Comparison of ENCODE assay signal across 23 mouse cellular contexts in the genomic region with DNA sequence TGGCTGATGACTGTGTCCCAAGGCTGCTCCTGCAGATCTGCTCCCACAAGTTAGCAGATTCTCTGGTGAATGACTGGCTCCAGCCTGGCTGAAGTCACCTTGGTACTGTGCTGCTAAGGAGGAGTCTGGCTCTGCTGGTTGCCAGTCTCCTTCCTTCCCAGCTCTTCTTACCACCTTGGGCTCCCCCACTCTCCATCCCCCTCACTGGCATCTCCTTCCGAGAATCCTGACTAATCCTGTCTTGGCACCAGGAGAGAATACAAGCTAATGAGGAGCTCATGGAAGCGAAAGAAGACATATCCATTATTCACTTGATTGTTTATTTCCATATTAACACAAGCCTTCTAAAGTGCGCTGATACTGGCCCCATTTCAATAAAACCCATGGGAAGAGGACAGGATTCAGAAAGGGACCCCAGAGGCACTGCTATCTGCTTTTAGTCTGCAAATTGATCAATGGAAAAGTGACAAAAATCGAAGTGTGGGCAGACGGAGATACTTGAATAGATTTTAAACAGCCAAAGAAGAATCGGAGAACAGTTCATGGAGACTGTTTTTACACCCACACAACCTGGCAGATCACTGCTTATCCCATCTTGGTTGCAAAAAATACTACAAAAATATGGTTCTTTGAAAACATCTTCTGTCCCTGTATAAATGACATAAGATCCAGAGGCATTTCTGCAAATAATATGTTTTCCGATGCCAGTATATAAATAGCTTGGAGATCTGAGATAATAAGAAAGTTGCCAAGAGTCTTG. TPM values are rescaled to one million over a fixed set of nuclear protein-coding genes. Genes with fewer than 3 reads are reported as not detected.
DNase-seq lines count a peak whose midpoint lies in the region; ATAC-seq lines count a peak whose summit lies in the region.
"Had no signal": no experiment of that assay in that cellular context is flagged by ENCODE, and none has a peak within 500 bp of the region (broad histone marks: within the 10 kb centered on the region; RNA-seq: fewer than 3 reads in every experiment).

No protein-coding gene starts in this region.

- H3K27me3 ChIP-seq in forebrain, embryonic 14.5 days (replicated peaks; ENCODE audit: control insufficient read depth, insufficient read depth, low read length): no peaks in the 10 kb centered on the region
- H3K27me3 ChIP-seq in forebrain, embryonic 10.5 days (ENCODE audit: poor library complexity, severe bottlenecking): no peaks in the 10 kb centered on the region

- H3K27ac ChIP-seq in forebrain, embryonic 14.5 days (ENCODE audit: low read depth, low read length): no peak overlapping the region
- no peak overlapping the region for H3K27ac ChIP-seq in forebrain, embryonic 10.5 days

- H3K36me3 ChIP-seq in forebrain, embryonic 14.5 days (ENCODE audit: control insufficient read depth, insufficient read depth, low read length): no peaks in the 10 kb centered on the region
- H3K36me3 ChIP-seq in forebrain, embryonic 10.5 days (replicated peaks): no peaks in the 10 kb centered on the region

- no peak for ATAC-seq in forebrain, embryonic 14.5 days
- ATAC-seq: hindbrain, embryonic 16.5 days; midbrain, embryonic 16.5 days; Patski had no signal

- no peaks in the 10 kb centered on the region for H3K9me3 ChIP-seq in forebrain, embryonic 14.5 days (replicated peaks; ENCODE audit: control insufficient read depth, low read length)
- H3K9me3 ChIP-seq in forebrain, embryonic 10.5 days: no peaks in the 10 kb centered on the region

- intact Hi-C loops in left cerebral cortex, postnatal 25 days (cut with DNase I): loop anchor here (5.0 kb wide), 1 partner anchor 63 kb away; no protein-coding TSS in a partner anchor

- WGBS in forebrain, embryonic 14.5 days: 44% methylated on average over 7 of the region's 7 CpGs
- 86% methylated on average over 7 of the region's 7 CpGs for WGBS in forebrain, embryonic 10.5 days

- no peak overlapping the region for H3K9ac ChIP-seq in forebrain, embryonic 14.5 days (ENCODE audit: low read length)

- no peak overlapping the region for H3K4me3 ChIP-seq in forebrain, embryonic 14.5 days (ENCODE audit: low read depth, low read length)
- no peak overlapping the region for H3K4me3 ChIP-seq in forebrain, embryonic 10.5 days

- no peaks in the 10 kb centered on the region; the same call in 1 of the 2 replicates for H3K4me1 ChIP-seq in forebrain, embryonic 14.5 days (ENCODE audit: control insufficient read depth, insufficient read depth, low read length)
- no peaks in the 10 kb centered on the region for H3K4me1 ChIP-seq in forebrain, embryonic 10.5 days

- peak; percentile 53 for DNase-seq in forebrain, embryonic 14.5 days (ENCODE audit: low spot score)
- no peak for DNase-seq in forebrain, embryonic 10.5 days (ENCODE audit: extremely low spot score, low spot score)
- DNase-seq in right cerebral cortex, adult 18-20 months: peak; percentile 52
- no peak for DNase-seq in right cerebral cortex, postnatal 4 days
- peak; percentile 38 to 76 for DNase-seq in left cerebral cortex, postnatal 25 days (ENCODE audit: low spot score in 2 of 2)
- no peak for DNase-seq in adrenal gland, adult (ENCODE audit: inconsistent age in 2 of 2, low spot score in 1 of 2)
- no peak for DNase-seq in thymus, postnatal 36 days
- no peak for DNase-seq in adrenal gland, postnatal 36 days
- DNase-seq: cerebellum, adult 18-20 months; embryo, embryonic 11 days; gastrocnemius, postnatal 36 days; heart, postnatal 36 days; kidney, adult 18-20 months; kidney, postnatal 14 days; thymus, postnatal 25 days had no signal

- no peak overlapping the region for H3K4me2 ChIP-seq in forebrain, embryonic 14.5 days (ENCODE audit: low read length)
- H3K4me2 ChIP-seq: heart, embryonic 11.5 days; liver, embryonic 11.5 days had no signal

RNA-seq across cellular contexts. Expression of gene Gm9817, which starts 29.1 kb away (rescaled TPM):
- 0.08 TPM in 1 of 2 replicates, not detected in the other for polyA plus RNA-seq in forebrain, embryonic 14.5 days (2014; fragmentation: Nextera tagmentation; extraction: Ambion mirVana)
- polyA plus RNA-seq in forebrain, embryonic 10.5 days (2016; fragmentation: Nextera tagmentation; extraction: Ambion mirVana): not detected in 2 replicates
- total RNA-seq in left cerebral cortex, postnatal 25 days (2021): not detected
- total RNA-seq in adrenal gland, postnatal 36 days (2021): under 1 TPM in 1 of 2 experiments, not detected in 1; 0.23 TPM
- polyA plus RNA-seq: heart, embryonic 11.5 days; liver, embryonic 11.5 days; lung, embryonic 16.5 days; midbrain, embryonic 16.5 days; neural tube, embryonic 11.5 days; Patski; spleen, adult 2 months had no signal

RNA-seq across cellular contexts. Expression of gene Dtnbp1, which starts 47.5 kb away (rescaled TPM):
- 114 and 122 TPM in 2 replicates for polyA plus RNA-seq in forebrain, embryonic 14.5 days (2014; fragmentation: Nextera tagmentation; extraction: Ambion mirVana)
- 81.8 and 89.4 TPM in 2 replicates for polyA plus RNA-seq in forebrain, embryonic 10.5 days (2016; fragmentation: Nextera tagmentation; extraction: Ambion mirVana)
- total RNA-seq in left cerebral cortex, postnatal 25 days (2021): 10 to 100 TPM; 82.4 to 89.3 TPM
- total RNA-seq in adrenal gland, postnatal 36 days (2021): 10 to 100 TPM; 54.7 to 55.0 TPM

Comparison
In these comparisons a context has a peak if more than half of its experiments do, and no peak if none do; other contexts are left out.
1. DNase-seq: peak in forebrain, embryonic 14.5 days (single experiment), right cerebral cortex, adult 18-20 months (single experiment) and left cerebral cortex, postnatal 25 days (2 of 2); none in forebrain, embryonic 10.5 days (single experiment), right cerebral cortex, postnatal 4 days (single experiment), adrenal gland, adult (0 of 2), thymus, postnatal 36 days (0 of 2) and adrenal gland, postnatal 36 days (0 of 2).